Mouse (Mus musculus) adrenal gland, postnatal 25 days (tissue): ENCODE results near the gene Rpl34. TPM values are rescaled to one million over a fixed set of nuclear protein-coding genes. Genes with fewer than 3 reads are reported as not detected.

Source experiments
- DNase-seq: peaks from one replicate; pipeline ENCODE4 v3.0.0; 2021; ENCODE audit warnings: mixed read lengths
- total RNA-seq: library from RNA; stranded (reverse); gene quantifications from 2 replicates; pipeline ENCODE4 v1.2.3, GENCODE M21; 2021

The Rpl34 gene
- total RNA-seq, 1 experiment from 2014 or later, result 744 TPM

GRCm38 (mm10) chr3:130714775-130715568 lies 15.2 kb downstream of the Rpl34 start:
- DNase-seq, result peak; percentile 73

- DNase-seq, result no peak
Measured at GRCm38 (mm10) chr3:130712891-130713290, 17.3 kb downstream of the Rpl34 start.

- DNase-seq, result no peak
Measured at GRCm38 (mm10) chr3:130710103-130710502, 20.1 kb downstream of the Rpl34 start.

- peak; percentile 96 for DNase-seq
Measured at GRCm38 (mm10) chr3:130708967-130709924, 21.0 kb downstream of the Rpl34 start, which contains the start of gene Ostc. Ostc (minus strand) TSS chr3:130709444.

- no peak for DNase-seq
Measured at GRCm38 (mm10) chr3:130708529-130708928, 21.7 kb downstream of the Rpl34 start.

- DNase-seq, result no peak
Measured at GRCm38 (mm10) chr3:130702289-130702688, 27.9 kb downstream of the Rpl34 start.

- no peak for DNase-seq
Measured at GRCm38 (mm10) chr3:130697622-130698021, 32.6 kb downstream of the Rpl34 start.

GRCm38 (mm10) chr3:130694705-130695104 lies 35.5 kb downstream of the Rpl34 start:
- DNase-seq, result no peak

- DNase-seq, result no peak
Measured at GRCm38 (mm10) chr3:130694041-130694593, 36.1 kb downstream of the Rpl34 start.

- DNase-seq, result no peak
Measured at GRCm38 (mm10) chr3:130691596-130692170, 38.5 kb downstream of the Rpl34 start.

GRCm38 (mm10) chr3:130690834-130691595 lies 39.2 kb downstream of the Rpl34 start:
- peak; percentile 31 for DNase-seq

GRCm38 (mm10) chr3:130689630-130690029 lies 40.6 kb downstream of the Rpl34 start:
- DNase-seq, result peak; percentile 83

- DNase-seq, result no peak
Measured at GRCm38 (mm10) chr3:130687051-130687450, 43.1 kb downstream of the Rpl34 start.

- no peak for DNase-seq
Measured at GRCm38 (mm10) chr3:130685014-130685366, 45.2 kb downstream of the Rpl34 start.

GRCm38 (mm10) chr3:130684276-130685013 lies 45.8 kb downstream of the Rpl34 start:
- no peak for DNase-seq

GRCm38 (mm10) chr3:130683836-130684235 lies 46.4 kb downstream of the Rpl34 start:
- DNase-seq, result no peak

- DNase-seq, result no peak
Measured at GRCm38 (mm10) chr3:130682183-130682582, 48.0 kb downstream of the Rpl34 start.

- no peak for DNase-seq
Measured at GRCm38 (mm10) chr3:130681226-130681625, 49.0 kb downstream of the Rpl34 start.

GRCm38 (mm10) chr3:130677671-130678460 lies 52.3 kb downstream of the Rpl34 start:
- DNase-seq, result no peak
